Mouse (Mus musculus) ES-Bruce4 (cell line): ENCODE measurements at regions not wholly inside any gene's neighbourhood (a gene's known extent, or its start where the extent isn't known, plus 50 kb on each side); places are given as distances from the start of the nearest gene placed in this dataset.

Experiments
- CTCF ChIP-seq: IDR thresholded peaks from one replicate; pipeline ENCODE4 v1.8.1; 2011; ENCODE audit warnings: low read depth, low read length
- EP300 ChIP-seq: IDR thresholded peaks from 2 replicates; pipeline ENCODE4 v1.6.1; 2011; ENCODE audit warnings: low read depth, low read length; ENCODE audit not compliant: insufficient read depth
- POLR2A ChIP-seq: IDR thresholded peaks from one replicate; pipeline ENCODE4 v1.8.1; 2011; ENCODE audit warnings: low read length; ENCODE audit not compliant: insufficient read depth

- no peak for TF ChIP-seq POLR2A
- TF ChIP-seq EP300: no peak
- TF ChIP-seq CTCF: no peak
These were observed 588.5 kb upstream of the Atp2b1 start for GRCm38 (mm10) chr10:98325720-98326119.
